Mouse (Mus musculus) testis, adult 2 months (tissue): ENCODE data around the gene Ogfod3. TPM values are rescaled to one million over a fixed set of nuclear protein-coding genes. Genes with fewer than 3 reads are reported as not detected.

Experiments
- H3K27ac ChIP-seq: fragments of 200-500 bp; 2 replicates; pipeline ENCODE4 v1.5.1; 2012; ENCODE audit warnings: low read depth, low read length; ENCODE audit not compliant: control insufficient read depth, insufficient read depth
- H3K27me3 ChIP-seq: fragments of 200-500 bp; 2 replicates; pipeline ENCODE4 v1.6.1; 2012; ENCODE audit warnings: mild to moderate bottlenecking, low read length, moderate library complexity; ENCODE audit not compliant: control insufficient read depth, insufficient read depth
- H3K36me3 ChIP-seq: fragments of 200-500 bp; 2 replicates; pipeline ENCODE4 v1.6.1; 2012; ENCODE audit warnings: mild to moderate bottlenecking, low read length; ENCODE audit not compliant: control insufficient read depth, insufficient read depth
- H3K4me1 ChIP-seq: fragments of 200-500 bp; 2 replicates; pipeline ENCODE4 v1.6.1; 2012; ENCODE audit warnings: low read length; ENCODE audit not compliant: control insufficient read depth, insufficient read depth
- H3K4me3 ChIP-seq: fragments of 200-500 bp; 2 replicates; pipeline ENCODE4 v1.5.1; 2012; ENCODE audit warnings: low read depth, mild to moderate bottlenecking, low read length, moderate library complexity, mixed read lengths; ENCODE audit not compliant: control insufficient read depth
- CTCF ChIP-seq: fragments of 200-500 bp; IDR thresholded peaks from 2 replicates; pipeline ENCODE4 v1.5.1; 2012; ENCODE audit warnings: low read depth, mild to moderate bottlenecking, inconsistent platforms, low read length, moderate library complexity; ENCODE audit not compliant: control insufficient read depth, insufficient read depth, insufficient replicate concordance
- POLR2A ChIP-seq: fragments of 200-500 bp; IDR thresholded peaks from 2 replicates; pipeline ENCODE4 v1.6.1; 2012; ENCODE audit warnings: low read depth, mild to moderate bottlenecking, inconsistent platforms, low read length, moderate library complexity; ENCODE audit not compliant: control insufficient read depth
- polyA plus RNA-seq: library from polyadenylated mRNA; depleted of rRNA; stranded (reverse); fragments of >200 nt; gene quantifications from 2 replicates; pipeline ENCODE4 v1.2.3, GENCODE M21; 2012

Ogfod3 gene
- polyA plus RNA-seq, 1 experiment, result 2.7 TPM

- Histone ChIP-seq H3K27ac (no peak overlapping the region), H3K27me3 (no peaks in the 10 kb centered on the region), H3K4me3 (no peak overlapping the region), H3K4me1 (peaks cover 4% of the 10 kb centered on the region), H3K36me3 (no peaks in the 10 kb centered on the region)
- no peak for TF ChIP-seq POLR2A
- no peak for TF ChIP-seq CTCF
Measured at GRCm38 (mm10) chr11:121232706-121233105, 28.2 kb upstream of the Ogfod3 start.

GRCm38 (mm10) chr11:121231628-121232291 is 27.2 kb upstream of the Ogfod3 start:
- H3K27ac ChIP-seq, result no peak overlapping the region
- peaks cover 4% of the 10 kb centered on the region; the same call in 1 of the 2 replicates for H3K4me1 ChIP-seq
- TF ChIP-seq POLR2A (no peak), CTCF (no peak)
- H3K4me3 ChIP-seq, result no peak overlapping the region
- no peaks in the 10 kb centered on the region for H3K36me3 ChIP-seq
- H3K27me3 ChIP-seq, result no peaks in the 10 kb centered on the region

- TF ChIP-seq CTCF (no peak), POLR2A (no peak)
- Histone ChIP-seq H3K4me3 (no peak overlapping the region), H3K27ac (no peak overlapping the region), H3K36me3 (no peaks in the 10 kb centered on the region), H3K4me1 (peaks cover 4% of the 10 kb centered on the region; the same call in 1 of the 2 replicates), H3K27me3 (no peaks in the 10 kb centered on the region)
Measured at GRCm38 (mm10) chr11:121231191-121231590, 26.7 kb upstream of the Ogfod3 start.

- no peaks in the 10 kb centered on the region for H3K36me3 ChIP-seq
- no peaks in the 10 kb centered on the region for H3K27me3 ChIP-seq
- H3K27ac ChIP-seq, result peak within 1 kb of the TSS; percentile 39
- H3K4me3 ChIP-seq, result peak within 1 kb of the TSS; percentile 89
- H3K4me1 ChIP-seq, result peaks cover 4% of the 10 kb centered on the region; the same call in 1 of the 2 replicates
- TF ChIP-seq CTCF (0 out of 2 replicates have a peak, but pooled peaks have one; percentile 12), POLR2A (peak; percentile 48; the same call in 1 of the 2 replicates)
Measured at GRCm38 (mm10) chr11:121229018-121229439, 24.5 kb upstream of the Ogfod3 start, which contains the start of gene Cybc1. Cybc1 (minus strand) TSS chr11:121229322.

GRCm38 (mm10) chr11:121228129-121229017 is 23.9 kb upstream of the Ogfod3 start:
- H3K27me3 ChIP-seq, result no peaks in the 10 kb centered on the region
- TF ChIP-seq CTCF (no peak), POLR2A (no peak)
- H3K4me3 ChIP-seq, result peak overlapping the region; percentile 89
- no peak overlapping the region; the same call in 1 of the 2 replicates for H3K27ac ChIP-seq
- peaks cover 4% of the 10 kb centered on the region; the same call in 1 of the 2 replicates for H3K4me1 ChIP-seq
- no peaks in the 10 kb centered on the region for H3K36me3 ChIP-seq

GRCm38 (mm10) chr11:121221321-121222010 is 17.0 kb upstream of the Ogfod3 start:
- TF ChIP-seq POLR2A, result no peak
- no peak for TF ChIP-seq CTCF
- Histone ChIP-seq H3K4me3 (no peak overlapping the region), H3K27ac (no peak overlapping the region), H3K4me1 (no peaks in the 10 kb centered on the region), H3K36me3 (no peaks in the 10 kb centered on the region), H3K27me3 (no peaks in the 10 kb centered on the region)

- no peaks in the 10 kb centered on the region for H3K4me1 ChIP-seq
- no peak overlapping the region for H3K27ac ChIP-seq
- no peak for TF ChIP-seq POLR2A
- no peak for TF ChIP-seq CTCF
- no peaks in the 10 kb centered on the region for H3K27me3 ChIP-seq
- no peak overlapping the region for H3K4me3 ChIP-seq
- no peaks in the 10 kb centered on the region for H3K36me3 ChIP-seq
Measured at GRCm38 (mm10) chr11:121220771-121221170, 16.3 kb upstream of the Ogfod3 start.
